Comparison of ENCODE assay signal across 11 mouse cellular contexts in genomic region chr3:122647195-122647837, GRCm38 (mm10). TPM values are rescaled to one million over a fixed set of nuclear protein-coding genes. Genes with fewer than 3 reads are reported as not detected.
A peak's percentile ranks its signal among the peaks of the same experiment; 100 is the strongest.
DNase-seq lines count a peak whose midpoint lies in the region; ATAC-seq and TF ChIP-seq lines count a peak whose summit lies in the region.
"Had no signal": no experiment of that assay in that cellular context is flagged by ENCODE, and none has a peak within 500 bp of the region (broad histone marks: within the 10 kb centered on the region; RNA-seq: fewer than 3 reads in every experiment).

No protein-coding gene starts in this region.

- TF ChIP-seq CTCF in lung, adult 2 months (IDR thresholded peaks at IDR 0.05; ENCODE audit: insufficient read depth, low read length) = no peak

- H3K9me3 ChIP-seq in neural tube, embryonic 13.5 days = no peaks in the 10 kb centered on the region
- H3K9me3 ChIP-seq: midbrain, embryonic 12.5 days had no signal

- 0 out of 2 replicates have a peak overlapping the region, but pooled peaks have one; percentile 32 for H3K9ac ChIP-seq in neural tube, embryonic 13.5 days
- H3K9ac ChIP-seq: midbrain, embryonic 12.5 days had no signal

- H3K4me2 ChIP-seq in neural tube, embryonic 13.5 days = no peak overlapping the region
- H3K4me2 ChIP-seq: midbrain, embryonic 12.5 days had no signal

- no peaks in the 10 kb centered on the region for H3K27me3 ChIP-seq in neural tube, embryonic 13.5 days
- H3K27me3 ChIP-seq: midbrain, embryonic 12.5 days had no signal

- TF ChIP-seq POLR2A in lung, adult 2 months (IDR thresholded peaks at IDR 0.05; ENCODE audit: borderline replicate concordance, extremely low read depth, low read depth, low read length) = 0 out of 2 replicates have a peak, but pooled peaks have one; percentile 17

- H3K4me3 ChIP-seq in lung, adult 2 months (replicated peaks; ENCODE audit: extremely low read depth, low read depth, low read length) = no peak overlapping the region
- H3K4me3 ChIP-seq in neural tube, embryonic 13.5 days = no peak overlapping the region
- H3K4me3 ChIP-seq: erythroblast, embryonic 14.5 days; midbrain, embryonic 12.5 days had no signal

- peak; percentile 7 for DNase-seq in embryo, embryonic 10.5 days (ENCODE audit: low spot score)
- no peak for DNase-seq in embryo, embryonic 11 days
- no peak for DNase-seq in lung, adult 2 months
- DNase-seq in lung, adult 18-20 months = no peak
- peak; percentile 35 to 61 for DNase-seq in kidney, postnatal 25 days
- no peak for DNase-seq in adrenal gland, postnatal 10 days
- no peak for DNase-seq in thymus, postnatal 14 days
- DNase-seq: thymus, postnatal 4 days had no signal

- no peak overlapping the region for H3K27ac ChIP-seq in neural tube, embryonic 13.5 days (replicated peaks)
- H3K27ac ChIP-seq: midbrain, embryonic 12.5 days had no signal

- no peaks in the 10 kb centered on the region for H3K4me1 ChIP-seq in lung, adult 2 months (ENCODE audit: control insufficient read depth, insufficient read depth, low read length)
- H3K4me1 ChIP-seq in neural tube, embryonic 13.5 days (replicated peaks) = peaks cover 7% of the 10 kb centered on the region; the same call in 1 of the 2 replicates

- no peaks in the 10 kb centered on the region for H3K36me3 ChIP-seq in neural tube, embryonic 13.5 days
- H3K36me3 ChIP-seq: midbrain, embryonic 12.5 days had no signal

- ATAC-seq in neural tube, embryonic 13.5 days (ENCODE audit: low read depth) = peak; percentile 50; the same call in 1 of the 2 replicates

- WGBS in lung, adult 2 months = 52% methylated on average over 13 of the region's 13 CpGs
- 68% methylated on average over 13 of the region's 13 CpGs for WGBS in neural tube, embryonic 13.5 days

RNA-seq across cellular contexts. Expression of gene Fnbp1l, which starts 27.8 kb away (rescaled TPM):
- polyA plus RNA-seq in lung, adult 2 months (2012; rRNA removed) = 20.1 and 40.4 TPM in 2 replicates
- 144 and 166 TPM in 2 replicates for polyA plus RNA-seq in neural tube, embryonic 13.5 days (2015; fragmentation: Nextera tagmentation; extraction: Ambion mirVana)
- total RNA-seq in adrenal gland, postnatal 10 days (2021) = 10 to 100 TPM; 26.4 to 29.3 TPM
- polyA plus RNA-seq: erythroblast, embryonic 14.5 days had no signal

Comparison
In these comparisons a context has a peak if more than half of its experiments do, and no peak if none do; other contexts are left out.
1. DNase-seq: peak in embryo, embryonic 10.5 days (single experiment) and kidney, postnatal 25 days (2 of 2); none in embryo, embryonic 11 days (single experiment), lung, adult 2 months (single experiment), lung, adult 18-20 months (0 of 2), adrenal gland, postnatal 10 days (single experiment) and thymus, postnatal 14 days (single experiment).